Mouse (Mus musculus) hematopoietic multipotent progenitor cell, adult 10-12 weeks (in vitro differentiated cells): ENCODE data around the gene Ticrr. TPM values are rescaled to one million over a fixed set of nuclear protein-coding genes. Genes with fewer than 3 reads are reported as not detected.

ENCODE experiments used
- polyA plus RNA-seq: library from polyadenylated mRNA; stranded (reverse); fragments of >175 nt; gene quantifications from 2 replicates; pipeline ENCODE4 v1.2.3, GENCODE M21; 2012; ENCODE audit warnings: low replicate concordance

Ticrr gene
- polyA plus RNA-seq: 1.9 and 3.1 TPM in 2 replicates

DNA sequence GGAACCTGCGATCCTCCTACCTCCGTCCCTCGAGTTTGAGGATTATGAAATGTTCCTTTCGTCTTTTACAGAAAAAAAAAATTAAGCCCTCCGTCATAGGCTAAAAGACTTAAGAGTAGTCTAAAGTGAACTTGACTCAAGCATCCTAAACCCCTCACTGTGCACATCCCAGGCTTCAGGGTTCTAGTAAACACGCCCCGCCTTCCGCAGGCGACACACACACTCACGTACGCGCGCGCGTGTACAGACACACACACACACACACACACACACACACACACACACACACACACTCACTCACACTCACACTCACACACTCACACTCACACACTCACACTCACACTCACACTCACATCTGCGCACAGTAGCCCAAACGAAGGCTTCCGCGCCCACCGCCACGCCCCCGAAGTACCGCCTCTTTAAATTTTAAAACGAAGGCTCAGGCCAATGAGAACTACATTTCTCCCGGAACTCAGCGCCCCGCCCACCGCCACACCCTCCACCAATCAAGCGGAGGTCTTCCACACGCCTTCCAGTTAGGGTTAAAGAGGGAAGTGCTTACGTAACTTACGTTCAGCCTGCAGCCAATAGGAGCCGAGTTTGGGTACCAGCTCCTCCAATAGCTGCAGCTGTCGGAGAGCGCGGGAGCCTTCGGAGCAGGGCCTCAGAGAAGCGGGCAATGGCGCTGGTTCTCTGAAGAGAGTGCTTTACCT is at the start of gene Ticrr:
Gene Ticrr, plus strand, starts transcription at position 619 of the 713 bp plus-strand sequence.

DNA sequence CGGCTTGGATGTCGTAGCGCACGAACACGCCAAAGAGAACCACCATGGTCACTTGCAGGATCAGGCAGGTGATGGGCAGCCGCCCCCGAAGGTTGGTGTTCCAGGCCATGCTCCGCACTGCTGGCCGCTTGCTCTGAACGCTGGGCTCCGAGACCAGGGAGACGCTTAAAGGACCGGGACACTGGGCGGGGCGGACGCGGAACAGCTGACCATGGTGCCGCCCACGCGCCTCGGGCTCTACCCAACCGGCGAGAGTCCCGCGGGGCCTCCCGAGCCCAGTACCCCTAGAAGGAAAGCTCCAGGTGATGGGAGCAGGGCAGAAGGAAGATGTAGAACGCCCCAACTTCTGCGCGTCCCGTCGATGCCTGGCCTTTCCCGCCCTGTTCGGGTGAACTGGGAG is 42.6 kb upstream of the Ticrr start, which contains the start of gene Rhcg:
Gene Rhcg, minus strand, starts transcription at position 240 of the 400 bp plus-strand sequence.

DNA sequence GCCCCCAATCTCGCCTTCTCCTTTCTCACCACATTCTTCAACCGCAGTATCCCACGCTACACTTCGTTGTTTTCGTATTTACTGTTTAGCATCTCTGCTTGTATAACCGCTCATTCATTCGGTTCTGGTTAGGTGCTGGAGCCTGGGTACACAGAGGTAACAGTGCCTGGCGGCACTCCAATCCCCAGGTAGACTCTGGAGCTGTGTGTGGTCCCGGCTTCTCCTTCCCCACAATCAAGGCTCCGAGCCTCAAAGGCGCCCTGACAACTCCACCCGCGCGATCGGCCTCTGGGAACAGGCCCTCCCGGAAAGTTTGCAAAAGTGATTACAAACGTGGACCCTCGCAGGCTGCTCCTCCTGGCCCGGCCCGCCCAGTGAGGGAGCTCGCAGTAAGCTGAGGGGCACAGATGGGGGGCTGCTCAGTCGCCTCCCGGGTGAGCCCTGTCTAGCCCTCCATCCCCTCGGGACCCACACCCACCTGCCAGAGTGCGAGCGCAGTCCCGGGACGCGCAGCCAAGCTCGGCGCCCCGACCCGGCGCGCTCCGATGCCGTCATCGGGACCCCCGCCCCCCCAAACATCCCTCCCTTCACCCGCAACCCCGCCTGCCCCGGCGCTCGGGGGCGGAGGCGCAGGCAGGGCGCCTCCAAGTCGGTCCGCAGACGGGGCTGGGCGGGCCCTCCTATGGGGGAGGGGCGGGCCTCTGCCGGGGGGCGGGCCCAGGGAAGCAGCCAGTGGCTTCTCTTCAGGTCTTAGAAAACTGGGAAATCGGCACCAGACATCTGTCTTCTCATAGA is 55.4 kb downstream of the Ticrr start, which contains the start of gene Kif7:
Gene Kif7, minus strand, starts transcription at position 534 of the 795 bp plus-strand sequence.

DNA sequence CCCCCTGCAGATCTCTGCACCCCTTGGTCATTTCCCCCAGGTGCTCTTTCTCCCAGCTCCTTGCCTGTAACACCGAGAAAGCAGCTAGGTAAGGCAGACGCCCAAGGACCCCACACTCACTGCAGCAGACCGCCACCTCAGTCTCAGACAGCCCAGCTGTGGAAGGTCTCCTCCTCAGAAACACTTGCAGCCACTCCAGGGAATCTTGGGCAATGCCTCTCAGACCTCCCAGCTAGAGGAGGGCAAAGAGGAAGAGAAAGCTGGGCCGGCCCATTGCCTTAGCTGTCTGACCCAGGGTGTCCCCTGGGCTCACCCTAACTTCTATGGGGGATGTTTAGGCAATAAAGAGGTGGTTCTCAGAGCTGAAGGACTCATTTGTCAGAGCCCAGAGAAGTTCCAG is 72.6 kb downstream of the Ticrr start, which contains the start of gene Plin1:
Gene Plin1, minus strand, starts transcription at position 282 of the 400 bp plus-strand sequence.

DNA sequence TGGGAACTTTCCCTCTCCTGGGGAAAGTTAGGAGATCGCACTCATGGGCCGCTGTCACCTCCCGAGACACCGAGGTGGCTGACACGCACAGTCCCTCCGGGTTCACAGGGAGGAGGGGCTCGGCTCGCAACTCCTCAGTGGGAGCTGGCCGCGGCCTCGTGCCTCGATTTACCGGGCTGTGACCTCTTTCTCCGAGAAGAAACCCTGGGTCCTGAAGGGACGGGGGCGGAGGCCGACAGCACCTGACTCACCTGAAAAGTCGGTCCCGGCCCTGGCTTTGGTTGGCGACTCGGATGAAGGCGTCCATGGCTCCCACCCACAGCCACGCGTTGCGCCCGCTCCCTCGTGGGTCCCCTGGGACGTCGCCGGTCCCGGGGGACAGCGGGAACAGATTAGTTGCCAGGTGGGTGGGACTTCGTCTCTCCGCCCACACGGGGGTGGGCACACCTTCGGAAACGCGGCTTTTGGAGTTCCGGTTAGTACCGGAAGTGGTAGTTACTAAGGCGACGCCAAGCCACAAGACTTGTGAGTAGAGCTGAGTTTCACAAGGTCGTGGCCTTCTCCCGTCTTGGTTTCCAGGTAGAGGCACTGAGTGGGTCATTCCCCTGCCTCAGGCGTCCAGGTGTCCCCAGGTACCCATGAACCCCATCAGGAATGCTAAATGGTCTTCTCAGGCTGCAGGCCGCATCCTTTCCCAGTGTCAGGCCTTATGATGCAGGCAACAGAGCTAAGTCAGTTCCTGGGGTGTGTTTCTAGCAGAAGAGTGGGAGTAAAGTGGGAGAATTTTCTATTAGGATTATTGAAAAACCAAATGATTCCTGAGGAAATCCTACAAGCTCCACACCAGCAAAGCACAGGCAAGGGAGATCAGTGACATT is 82.9 kb downstream of the Ticrr start, which contains the start of the genes Pex11a and Wdr93:
Gene Pex11a, minus strand, starts transcription at position 473 of the 878 bp plus-strand sequence.
Gene Wdr93, plus strand, starts transcription at position 505 of the 878 bp plus-strand sequence.

Other genes starting within 250 kb of the Ticrr start
- gene Polg, start 193.8 kb upstream of the Ticrr start, polyA plus RNA-seq: 45.7 and 130 TPM in 2 replicates
- gene Rhcg, start 42.5 kb upstream of the Ticrr start, polyA plus RNA-seq: not detected in 2 replicates
- gene Kif7, start 55.5 kb downstream of the Ticrr start, polyA plus RNA-seq: 0.75 and 1.1 TPM in 2 replicates
- not detected in 2 replicates for gene Plin1, start 72.7 kb downstream of the Ticrr start, polyA plus RNA-seq
- gene Pex11a, start 82.9 kb downstream of the Ticrr start, polyA plus RNA-seq: 1.6 and 2.9 TPM in 2 replicates
- not detected in 2 replicates for gene Wdr93, start 83.0 kb downstream of the Ticrr start, polyA plus RNA-seq
- not detected in 2 replicates for gene Mesp1, start 133.6 kb downstream of the Ticrr start, polyA plus RNA-seq
- gene Mesp2, start 150.5 kb downstream of the Ticrr start, polyA plus RNA-seq: 0.17 TPM in 1 of 2 replicates, not detected in the other
- 15.8 and 18.1 TPM in 2 replicates for gene Anpep, start 200.9 kb downstream of the Ticrr start, polyA plus RNA-seq